Mouse (Mus musculus) urinary bladder, postnatal 4 days (tissue): ENCODE measurements at regions not wholly inside any gene's neighbourhood (a gene's known extent, or its start where the extent isn't known, plus 50 kb on each side); places are given as distances from the start of the nearest gene placed in this dataset.
A peak's percentile ranks its signal among the peaks of the same experiment; 100 is the strongest.

Source experiments
- DNase-seq, 2 experiments: peaks; one replicate each; pipeline ENCODE4 v3.0.0; 2021 to 2022; ENCODE audit warnings: low spot score in 2 of 2

DNA sequence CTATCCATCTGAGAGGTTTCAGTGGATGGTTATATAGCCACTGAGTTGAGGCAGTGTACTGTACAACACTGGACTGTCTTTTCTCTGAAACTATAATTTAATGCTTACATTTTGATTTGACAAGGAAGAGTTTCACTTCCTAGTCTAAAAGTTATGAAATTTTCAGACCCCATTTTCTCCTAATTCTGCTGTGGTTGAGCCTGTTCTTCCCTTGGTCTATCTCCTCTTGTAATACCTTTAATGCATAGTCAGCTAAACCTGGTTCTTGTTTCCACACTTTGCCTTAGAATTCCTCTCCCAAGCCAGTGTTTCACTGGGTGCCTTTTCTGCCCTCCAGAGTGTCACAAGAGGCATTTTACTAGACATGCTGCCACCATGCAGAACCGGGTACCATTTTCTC is 279.3 kb upstream of the Camk1g start:
- DNase-seq, result no peak

DNA sequence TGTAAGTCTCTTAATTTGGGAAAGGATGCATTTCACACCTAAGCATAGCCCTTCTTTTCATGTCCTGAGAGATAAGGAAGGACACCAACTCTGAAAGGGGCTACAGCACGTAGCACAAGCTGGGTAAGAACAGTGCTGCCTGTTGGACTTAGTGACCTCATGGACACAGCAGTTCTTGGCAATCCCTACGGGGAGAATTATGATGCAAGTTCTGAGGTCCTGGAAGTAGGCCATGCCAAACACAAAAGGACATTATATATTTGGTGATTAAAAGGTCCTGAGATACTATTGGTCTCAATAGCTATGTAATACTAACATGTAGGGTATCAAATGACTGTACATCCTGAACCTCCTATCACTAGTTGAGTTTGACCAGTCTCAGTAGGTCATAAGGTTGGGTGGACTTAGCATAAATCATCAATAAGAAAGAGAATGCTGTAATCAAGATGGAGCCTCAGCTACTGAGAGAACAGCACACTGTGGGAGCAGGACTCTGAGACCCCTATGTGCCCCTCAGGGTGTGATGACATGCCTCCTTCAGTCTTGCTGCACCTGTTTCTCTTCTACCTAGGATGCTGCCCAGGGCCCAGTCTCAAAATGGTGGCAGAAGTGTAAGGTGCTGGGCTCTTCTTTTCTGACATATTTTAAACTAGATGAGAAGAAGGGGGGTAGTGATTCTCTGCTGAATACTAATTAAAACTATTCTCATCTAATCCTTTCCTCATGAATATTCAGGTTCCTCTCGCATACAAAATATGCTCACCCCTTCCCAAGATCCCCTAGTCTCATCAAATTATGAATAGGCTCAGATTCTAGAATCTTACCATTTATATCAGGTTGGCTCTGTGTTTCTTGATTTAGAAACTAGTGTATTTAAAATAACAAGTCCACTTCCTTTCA is 277.5 kb upstream of the Camk1g start:
- DNase-seq, result no peak

DNA sequence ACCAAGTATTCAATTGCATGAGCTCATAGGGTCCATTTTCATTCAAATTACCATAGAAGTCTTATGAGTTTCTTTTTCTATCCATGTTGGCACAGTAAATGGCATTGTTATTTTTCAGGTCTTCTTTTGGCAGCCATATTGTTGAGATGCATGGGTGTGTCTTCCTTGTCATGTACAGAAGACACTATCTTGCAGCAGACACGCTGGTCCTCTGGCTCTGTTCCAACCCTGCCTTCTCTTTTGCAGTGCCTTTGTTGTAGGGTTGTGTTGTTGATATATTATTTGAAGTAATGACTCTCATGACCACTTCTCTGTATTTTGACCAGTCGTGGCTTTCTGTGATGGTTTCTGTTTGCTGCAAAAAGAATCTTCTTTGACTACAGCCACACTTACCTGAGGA is 274.4 kb upstream of the Camk1g start:
- DNase-seq, result no peak

DNA sequence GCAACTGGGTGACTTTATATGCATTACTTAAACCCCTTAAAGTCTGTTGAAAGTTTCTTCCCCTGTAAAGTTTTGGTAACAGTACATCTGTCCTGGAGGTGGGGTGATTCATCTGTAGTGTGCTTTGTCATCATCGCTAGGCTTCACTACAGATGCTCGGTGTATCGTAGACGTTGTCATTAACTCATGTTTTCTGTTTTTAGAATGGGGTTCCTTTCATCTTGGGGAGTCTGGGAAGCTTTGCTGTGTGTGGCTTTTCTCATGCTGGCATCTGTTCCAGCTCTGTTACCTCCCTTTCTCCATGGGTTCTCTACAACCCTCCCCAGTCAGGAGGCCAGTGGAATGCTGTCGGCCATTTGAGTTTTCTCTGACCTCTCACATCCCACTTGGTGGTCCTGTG is 266.4 kb upstream of the Camk1g start:
- no peak for DNase-seq

DNA sequence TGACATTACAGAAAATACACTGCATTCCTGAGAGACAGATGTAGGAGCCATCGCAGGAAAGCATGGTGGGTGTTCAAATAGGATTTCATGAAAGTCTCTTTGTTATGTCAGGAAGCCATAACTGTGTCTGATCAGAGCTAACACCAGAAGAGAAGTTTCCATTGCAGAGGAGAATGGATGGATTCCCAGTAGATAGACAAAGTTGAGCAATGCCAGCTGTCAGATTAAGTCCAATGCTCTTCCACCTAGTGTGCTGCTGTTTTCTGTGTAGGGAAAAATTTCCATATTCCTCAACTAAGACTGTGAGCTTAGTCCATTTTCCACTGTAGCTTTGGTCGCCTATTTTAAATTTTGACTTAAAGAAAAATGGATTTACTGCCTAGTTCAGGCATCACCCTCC is 262.0 kb upstream of the Camk1g start:
- no peak for DNase-seq

DNA sequence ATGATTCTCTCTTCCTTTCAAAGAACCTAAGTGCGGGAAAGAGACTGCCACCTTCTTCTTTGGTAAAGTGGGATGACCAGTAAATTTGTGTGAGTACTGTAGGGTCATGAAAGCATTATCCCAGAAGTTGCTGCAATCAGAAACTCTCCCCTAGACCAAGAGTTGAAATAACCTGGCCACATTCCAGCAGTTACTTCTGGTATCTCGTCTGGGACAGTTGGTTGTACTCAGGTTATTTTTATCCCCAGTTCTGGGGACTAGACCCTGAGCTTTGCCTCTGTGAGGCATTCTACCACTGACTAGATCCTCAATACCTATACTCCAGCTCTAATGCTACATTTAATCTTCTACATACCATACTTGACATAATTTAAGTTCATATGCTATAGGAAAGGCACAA is 259.8 kb upstream of the Camk1g start:
- no peak for DNase-seq

DNA sequence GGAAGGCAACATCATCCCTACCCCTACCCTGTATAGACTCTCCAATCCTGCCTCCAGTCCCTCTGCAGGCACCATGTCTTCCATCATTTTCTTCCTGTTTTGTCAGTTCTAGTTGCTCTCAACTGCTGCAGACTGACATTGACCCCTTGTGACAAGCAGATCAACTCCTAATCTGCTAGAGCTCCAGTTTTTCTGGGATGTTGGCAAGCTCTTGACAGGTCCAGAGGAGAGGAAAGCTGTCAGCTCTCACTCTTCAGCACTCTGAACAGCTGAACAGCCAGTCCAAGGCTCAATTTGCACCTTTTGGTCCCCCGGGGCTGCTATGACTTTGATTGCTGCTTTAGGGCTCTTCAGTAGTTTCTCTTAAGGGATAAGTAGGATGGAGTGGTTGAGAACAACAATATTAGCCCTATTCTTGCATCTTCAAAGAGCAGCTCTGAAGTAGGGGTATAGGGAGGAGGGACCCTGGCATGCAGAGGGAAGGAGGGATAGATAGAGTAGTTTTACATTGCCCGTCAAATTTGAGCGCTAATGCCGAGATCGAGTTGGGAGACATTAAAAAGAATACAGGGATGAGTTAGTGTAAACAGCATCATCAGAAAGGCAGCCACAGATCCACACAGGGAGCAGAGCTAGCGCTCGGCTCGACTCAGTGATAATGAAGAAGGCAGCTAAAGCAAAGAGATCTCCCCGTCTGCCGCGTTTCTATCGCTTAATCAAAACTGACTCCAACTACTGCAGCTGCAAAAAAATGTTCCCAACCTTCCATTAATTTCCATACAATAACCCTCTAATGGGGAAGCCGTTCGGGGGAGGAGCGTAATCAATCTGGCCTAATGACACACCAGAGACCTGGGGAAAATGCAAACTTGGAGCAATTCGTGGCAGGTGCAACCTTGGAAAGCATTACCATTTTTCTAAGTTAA is 257.1 kb upstream of the Camk1g start:
- no peak for DNase-seq

DNA sequence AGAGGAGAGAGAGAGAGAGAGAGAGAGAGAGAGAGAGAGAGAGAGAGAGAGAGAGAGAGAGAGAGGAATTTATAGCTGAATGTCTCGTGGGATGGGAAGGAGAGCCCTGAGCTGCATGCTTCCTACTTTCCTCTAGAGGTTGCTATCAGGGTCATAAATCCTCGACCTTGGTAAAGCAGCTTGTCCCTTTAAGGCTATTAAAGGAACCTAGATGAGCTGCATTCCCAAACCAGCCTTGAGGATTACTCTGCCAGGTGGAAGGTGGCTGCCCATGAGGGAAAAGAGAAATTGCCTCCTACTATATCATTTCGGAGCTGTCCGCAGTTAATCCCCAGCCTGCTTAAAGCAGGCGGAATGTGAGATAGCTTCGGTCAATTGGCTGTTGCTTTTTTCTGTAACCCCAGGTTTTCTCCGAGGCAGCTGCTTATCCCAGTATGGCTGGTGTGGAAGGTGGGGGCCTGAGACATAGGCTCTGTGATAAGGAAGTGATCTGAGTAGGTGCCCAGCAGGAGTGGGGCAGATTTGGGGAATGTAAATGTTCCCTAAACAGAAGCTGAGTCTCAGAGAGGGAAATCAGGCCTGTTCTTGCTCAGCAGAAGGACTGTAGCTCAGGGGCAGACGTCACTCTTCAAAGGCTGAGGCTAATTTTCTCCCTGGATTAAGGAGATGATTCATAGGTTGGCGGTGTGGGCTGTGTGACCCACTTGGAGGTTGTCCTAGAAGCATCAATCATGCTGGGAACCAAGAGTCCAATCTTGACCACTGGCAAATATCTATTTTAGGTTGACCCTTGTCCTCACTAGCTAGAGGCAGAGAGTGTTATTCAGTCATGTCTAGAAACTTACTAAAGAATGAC is 255.2 kb upstream of the Camk1g start:
- DNase-seq, result no peak

DNA sequence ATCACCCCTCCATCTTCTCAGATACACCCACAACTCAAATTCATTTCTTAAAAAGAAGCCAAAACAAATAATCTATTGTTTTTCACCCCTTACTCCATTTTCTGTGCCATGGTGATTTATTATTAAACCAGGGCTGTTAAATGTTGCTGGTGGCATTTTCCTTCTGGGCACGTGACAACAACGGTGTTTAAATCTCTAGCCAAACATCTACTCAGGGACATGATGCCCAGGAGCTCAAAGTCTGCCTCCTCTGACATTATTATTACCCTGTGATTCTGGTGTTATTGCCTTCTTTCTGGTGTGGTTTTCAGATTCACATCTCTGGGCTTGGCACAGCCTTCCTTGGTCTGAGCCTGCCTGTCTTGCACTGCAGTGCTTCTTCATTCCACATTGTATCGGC is 253.5 kb upstream of the Camk1g start:
- no peak for DNase-seq

DNA sequence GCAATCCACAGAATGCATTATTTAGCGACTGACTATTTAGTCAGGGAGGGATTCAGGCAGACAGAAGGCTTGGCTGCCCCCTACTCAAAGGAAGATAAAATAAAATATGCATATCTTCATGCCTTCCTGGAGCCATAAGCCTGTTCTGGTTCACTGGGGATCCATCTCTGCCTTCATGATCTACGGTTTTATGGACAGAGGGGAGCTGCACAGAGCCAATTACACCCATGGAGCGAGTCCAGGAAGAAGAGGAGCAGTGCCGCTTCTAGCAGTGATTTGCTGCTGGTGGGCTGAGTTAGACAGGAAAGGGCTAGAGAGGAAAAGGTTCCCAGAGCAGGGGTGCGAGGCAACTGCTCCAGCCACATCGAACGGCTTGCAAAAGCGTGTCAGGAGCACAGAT is 248.2 kb upstream of the Camk1g start:
- no peak for DNase-seq

DNA sequence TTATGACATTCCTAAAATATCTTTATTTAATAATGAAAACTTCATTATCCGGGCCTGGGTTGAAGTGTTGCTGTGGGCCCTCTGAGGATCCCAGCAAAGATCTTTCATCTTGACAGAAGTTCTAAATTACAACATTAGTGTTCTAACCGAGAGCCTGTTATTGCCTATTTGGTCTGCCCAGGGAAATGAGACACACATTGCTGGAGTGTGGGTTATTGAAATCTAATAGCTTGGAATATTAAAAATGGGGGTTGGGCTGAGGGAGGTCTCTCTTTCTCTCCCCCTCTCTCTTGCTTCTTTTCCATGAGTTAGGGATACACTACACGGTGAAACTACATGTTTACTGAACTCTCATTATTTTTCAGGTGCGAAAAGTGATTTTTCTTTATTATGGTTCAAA is 240.4 kb upstream of the Camk1g start:
- no peak for DNase-seq

DNA sequence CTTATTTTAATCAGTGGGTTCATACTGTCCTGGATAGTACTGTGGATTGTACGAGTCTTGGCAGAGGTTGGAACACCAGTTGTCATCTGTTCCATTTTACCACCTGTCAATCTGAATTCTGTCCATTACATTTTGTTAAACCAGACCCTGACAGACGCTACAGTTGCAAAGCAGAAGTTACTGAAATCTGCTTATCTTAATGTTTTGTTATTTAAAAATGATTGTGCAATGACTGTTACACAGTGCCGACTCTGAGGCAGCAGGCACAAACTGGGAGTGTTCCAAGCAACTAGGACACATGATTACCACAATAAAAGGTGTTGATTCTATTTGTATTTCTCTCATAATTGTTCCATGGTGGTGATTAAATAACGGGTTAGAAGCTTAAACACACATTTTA is 229.8 kb upstream of the Camk1g start:
- no peak for DNase-seq

DNA sequence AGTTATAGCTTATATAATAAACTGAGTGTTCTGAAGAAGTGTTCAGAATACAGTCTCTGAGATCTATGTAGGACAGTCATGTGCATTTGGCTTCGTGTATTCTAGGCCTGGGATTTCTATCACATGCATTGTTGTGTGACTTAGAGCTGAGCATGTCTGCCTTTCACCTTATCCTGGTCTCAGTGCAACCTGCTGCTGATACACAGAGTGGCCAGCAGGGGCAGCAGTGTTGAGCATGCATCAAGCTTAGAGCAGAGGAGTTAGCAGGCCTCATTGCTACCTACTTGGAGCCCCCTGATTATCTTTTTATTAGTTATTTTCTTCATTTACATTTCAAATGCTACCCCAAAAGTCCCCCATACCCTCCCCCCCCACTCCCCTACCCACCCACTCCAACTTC is 229.1 kb upstream of the Camk1g start:
- no peak for DNase-seq

DNA sequence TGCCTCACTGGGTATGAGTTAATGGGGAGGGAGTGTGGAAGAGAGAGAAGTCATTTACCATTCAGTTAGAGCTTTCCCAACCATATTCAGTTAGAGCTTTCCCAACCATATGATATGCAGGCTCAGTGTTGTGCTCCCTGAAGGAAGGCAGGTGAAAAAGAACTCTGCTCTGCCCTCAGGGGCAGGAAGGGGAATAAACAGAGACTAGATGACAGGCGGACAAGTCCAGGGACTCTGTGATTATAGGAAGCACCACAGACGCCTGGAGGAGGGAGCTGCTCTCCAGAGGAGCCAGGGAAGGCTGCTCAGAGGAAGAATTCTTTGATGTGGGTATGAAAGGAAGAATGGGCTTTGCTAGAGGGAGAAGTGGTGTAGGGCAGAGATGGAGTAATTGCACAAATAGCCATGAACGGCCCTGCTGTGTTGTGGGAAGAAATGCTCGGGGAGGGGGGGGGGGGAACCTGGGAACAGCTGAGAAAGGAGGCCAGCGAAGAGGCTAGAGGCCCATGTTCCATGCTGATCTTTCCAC is 220.3 kb upstream of the Camk1g start:
- DNase-seq, result no peak

DNA sequence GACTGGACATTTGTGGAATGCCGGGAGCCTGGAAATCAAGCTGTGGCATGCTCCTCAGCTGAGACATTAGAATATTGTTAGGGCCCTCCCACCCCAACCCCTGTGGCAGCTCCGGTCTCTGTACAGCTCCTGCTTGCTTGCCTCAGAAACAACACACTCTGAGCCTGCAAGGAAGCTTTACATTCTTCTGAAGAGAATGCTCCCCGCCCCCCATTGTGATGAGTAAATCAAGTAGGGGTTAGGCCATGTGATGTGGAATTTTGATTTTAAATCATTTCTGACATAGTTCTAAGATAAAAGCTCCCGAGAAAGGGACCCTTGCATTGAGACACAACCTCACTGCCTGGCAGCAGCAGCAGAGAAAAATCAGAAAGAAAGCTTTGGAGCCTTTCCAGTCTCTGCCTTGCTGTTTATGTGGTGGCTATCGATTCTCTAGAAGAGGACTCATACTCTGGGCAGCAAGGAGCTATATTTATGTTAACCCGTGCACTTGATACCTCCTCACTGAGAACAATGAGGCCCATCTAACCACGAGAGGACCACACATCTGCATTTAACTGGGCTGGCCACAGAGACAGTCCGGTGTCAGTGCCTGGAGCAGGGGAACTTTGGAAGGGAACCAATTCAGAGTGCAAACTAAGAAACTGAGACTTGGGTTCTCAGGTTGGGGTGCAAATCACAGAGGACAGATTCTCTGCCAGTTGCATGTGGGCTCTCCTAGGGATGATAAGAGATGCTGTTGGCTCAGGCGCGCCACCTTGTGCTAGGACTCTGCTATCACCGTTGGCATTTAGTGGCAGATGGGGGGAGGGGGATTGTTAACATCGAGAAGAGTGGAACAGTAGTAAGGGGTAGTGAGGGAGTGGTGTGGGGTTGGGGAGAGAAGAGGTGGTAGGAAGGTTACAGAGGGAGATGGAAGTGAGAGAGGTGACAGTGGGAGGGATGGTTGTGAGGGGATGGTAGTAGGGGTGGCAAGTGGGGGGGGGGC is 218.7 kb upstream of the Camk1g start:
- peak; percentile 29 to 69 for DNase-seq

DNA sequence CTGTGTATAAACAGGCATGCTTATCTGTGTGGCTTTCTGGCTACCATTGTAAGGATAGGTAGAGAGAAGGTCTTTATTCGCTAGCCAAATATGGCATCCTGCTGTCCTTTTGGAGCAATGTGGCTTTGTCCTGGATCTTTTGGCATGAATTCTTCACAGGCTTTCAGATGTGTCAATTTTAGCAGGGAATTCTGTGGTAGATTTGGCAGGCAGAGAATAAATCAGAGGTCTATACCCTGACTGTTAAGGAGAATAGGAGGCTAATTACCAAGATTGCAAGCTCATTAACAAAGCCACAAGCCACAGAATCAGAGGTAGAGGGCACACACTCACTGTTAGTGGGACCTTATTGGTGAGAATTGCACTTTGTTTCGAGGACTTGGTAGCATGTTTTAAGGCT is 217.2 kb upstream of the Camk1g start:
- DNase-seq, result no peak

DNA sequence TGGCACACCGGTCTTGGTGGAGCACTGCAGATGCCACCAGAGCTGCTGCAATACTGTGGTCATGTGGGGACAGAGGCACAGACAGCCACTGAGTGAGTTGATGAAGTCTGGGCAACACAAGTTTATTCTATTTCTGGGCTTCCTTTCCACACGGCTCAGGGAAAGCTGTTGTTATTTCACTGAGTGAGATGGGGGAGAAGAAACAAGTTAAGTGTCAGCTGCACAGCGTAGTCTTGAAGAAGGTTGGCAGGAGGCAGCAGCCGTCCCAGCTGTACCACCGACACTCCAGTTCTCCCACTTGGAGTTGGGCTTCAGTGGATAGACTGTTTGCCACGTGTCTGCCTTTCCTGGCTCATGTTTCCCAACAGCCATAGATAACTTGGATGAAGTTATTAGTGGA is 216.8 kb upstream of the Camk1g start:
- no peak for DNase-seq

DNA sequence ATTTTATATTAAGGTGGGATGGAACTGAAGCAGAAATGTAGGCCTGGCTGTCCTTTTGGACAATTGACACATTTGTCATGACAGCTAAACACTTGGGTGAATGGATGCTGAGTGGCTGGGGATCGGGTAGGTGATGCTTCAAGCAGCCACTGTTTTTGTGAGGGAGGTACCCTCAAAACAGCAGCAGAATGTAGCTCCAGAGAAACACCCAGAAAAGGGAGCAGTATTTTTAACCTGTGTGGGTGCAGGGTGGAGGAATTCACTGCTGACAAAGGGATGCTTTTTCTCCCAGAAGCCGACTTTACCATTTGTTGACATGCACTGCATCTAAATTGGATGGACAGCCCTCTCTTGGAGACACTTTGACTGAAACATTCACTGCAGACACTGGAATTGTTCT is 213.7 kb upstream of the Camk1g start:
- DNase-seq, result no peak

DNA sequence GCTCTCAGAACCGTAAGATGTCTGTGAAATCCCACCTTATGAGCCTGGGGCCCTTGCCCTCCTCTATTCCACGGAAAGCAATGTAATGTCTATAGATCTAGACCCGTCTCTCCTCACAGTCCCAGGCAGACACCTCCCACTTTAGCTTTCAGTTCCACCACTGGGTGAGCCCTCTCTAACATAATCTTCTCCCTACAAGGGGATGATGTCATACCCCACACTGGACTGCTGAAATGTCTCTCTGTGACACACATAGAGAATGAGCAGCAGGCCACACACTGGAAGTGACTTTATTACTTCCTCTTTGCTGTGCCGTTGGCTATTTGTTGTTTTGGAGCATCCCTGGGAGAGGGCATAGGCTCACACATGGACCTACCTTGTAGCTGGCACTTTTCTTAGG is 210.3 kb upstream of the Camk1g start:
- no peak for DNase-seq

DNA sequence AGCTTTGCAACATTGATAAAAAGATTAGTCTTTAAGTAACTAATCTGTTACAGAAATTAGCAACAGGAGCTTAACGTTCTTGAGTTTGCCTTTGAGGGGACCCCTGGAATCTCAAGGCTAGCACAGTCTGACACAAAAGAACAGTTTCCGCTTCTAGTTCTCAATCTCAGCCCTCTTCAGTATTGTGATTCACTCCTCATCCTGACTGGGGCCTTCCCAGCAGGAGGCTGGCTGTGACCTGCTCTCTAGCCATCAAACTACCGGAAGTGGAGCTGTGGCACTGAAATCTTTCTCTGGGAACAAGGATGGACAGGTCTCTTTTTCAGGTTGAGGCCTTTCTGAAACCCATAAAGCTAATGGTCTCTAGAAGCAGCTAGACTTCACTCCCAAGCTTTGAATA is 209.6 kb upstream of the Camk1g start:
- no peak for DNase-seq
